Mouse (Mus musculus): ENCODE measurements around the gene Def8. TPM values are rescaled to one million over a fixed set of nuclear protein-coding genes. Genes with fewer than 3 reads are reported as not detected.

Def8 gene
- 0.35 TPM for polyA plus RNA-seq (2014; fragmentation: Illumina TruSeq; extraction: RNeasy Lipid Tissue Mini Kit (QIAGEN cat#74804); ENCODE audit: low read depth, low replicate concordance)

DNA sequence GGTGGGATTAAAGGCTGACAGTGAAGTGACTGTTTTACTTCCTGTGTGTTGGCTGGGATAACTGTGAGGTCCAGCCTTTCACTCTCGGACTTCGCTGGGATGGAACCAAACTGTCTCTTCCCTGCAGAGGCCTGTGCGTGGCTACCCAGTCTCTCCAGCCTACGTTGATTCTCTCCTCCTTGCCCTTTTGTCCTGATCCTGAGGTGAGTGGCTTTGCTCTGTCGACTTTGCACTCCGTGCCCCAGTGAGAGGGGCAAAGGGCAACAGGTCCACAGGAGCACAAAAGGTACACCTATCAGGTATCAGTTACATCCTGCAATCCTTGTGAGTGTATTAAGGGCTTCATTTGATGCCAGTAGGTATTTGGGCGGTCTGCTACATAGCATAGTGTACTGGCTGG is at the start of gene Def8:
Def8 (plus strand) TSS at position 87 of the 400 bp plus-strand sequence.

GRCm38 (mm10) chr8:123406786-123407185 is 16.5 kb upstream of the Def8 start, which contains the start of gene Mc1r:
Mc1r (plus strand) TSS chr8:123407107.

DNA sequence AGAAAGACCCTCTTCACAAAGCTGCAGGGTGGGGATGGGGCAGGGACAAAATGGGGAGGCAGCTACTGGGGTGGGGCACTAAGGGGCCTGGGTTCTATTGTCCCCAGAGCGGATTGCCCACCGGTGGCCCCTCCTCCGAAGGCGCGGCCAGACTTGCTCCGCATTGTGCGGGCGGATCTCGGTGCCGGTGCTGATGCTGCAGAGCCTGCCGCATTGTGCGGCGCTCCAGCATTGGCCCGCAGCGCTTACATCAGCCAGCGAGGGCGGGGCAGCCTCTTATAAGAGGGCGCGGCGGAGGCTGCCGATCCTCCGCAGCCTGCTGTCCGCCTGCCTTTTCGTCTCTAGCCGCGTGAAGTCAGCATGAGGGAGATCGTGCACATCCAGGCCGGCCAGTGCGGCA is 12.1 kb upstream of the Def8 start, which contains the start of gene Tubb3:
Tubb3 (plus strand) TSS at position 179 of the 400 bp plus-strand sequence.

GRCm38 (mm10) chr8:123477737-123478258 is 54.5 kb downstream of the Def8 start, which contains the start of gene Afg3l1:
Afg3l1 (plus strand) TSS chr8:123477903.

Other genes with a start within 250 kb of the Def8 start
- gene Dpep1, start 237.3 kb upstream of the Def8 start, polyA plus RNA-seq (2014; fragmentation: Illumina TruSeq; extraction: RNeasy Lipid Tissue Mini Kit (QIAGEN cat#74804); ENCODE audit: low read depth, low replicate concordance), result 1.7 TPM
- 8.8 TPM for gene Chmp1a, start 210.8 kb upstream of the Def8 start, polyA plus RNA-seq (2014; fragmentation: Illumina TruSeq; extraction: RNeasy Lipid Tissue Mini Kit (QIAGEN cat#74804); ENCODE audit: low read depth, low replicate concordance)
- gene Spata33, start 210.7 kb upstream of the Def8 start, polyA plus RNA-seq (2014; fragmentation: Illumina TruSeq; extraction: RNeasy Lipid Tissue Mini Kit (QIAGEN cat#74804); ENCODE audit: low read depth, low replicate concordance), result 72.9 TPM
- gene Cdk10, start 198.7 kb upstream of the Def8 start, polyA plus RNA-seq (2014; fragmentation: Illumina TruSeq; extraction: RNeasy Lipid Tissue Mini Kit (QIAGEN cat#74804); ENCODE audit: low read depth, low replicate concordance), result 4.5 TPM
- 1.2 TPM for gene Spata2l, start 187.3 kb upstream of the Def8 start, polyA plus RNA-seq (2014; fragmentation: Illumina TruSeq; extraction: RNeasy Lipid Tissue Mini Kit (QIAGEN cat#74804); ENCODE audit: low read depth, low replicate concordance)
- 0.52 TPM for gene Zfp276, start 169.3 kb upstream of the Def8 start, polyA plus RNA-seq (2014; fragmentation: Illumina TruSeq; extraction: RNeasy Lipid Tissue Mini Kit (QIAGEN cat#74804); ENCODE audit: low read depth, low replicate concordance)
- 1.1 TPM for gene Vps9d1, start 169.2 kb upstream of the Def8 start, polyA plus RNA-seq (2014; fragmentation: Illumina TruSeq; extraction: RNeasy Lipid Tissue Mini Kit (QIAGEN cat#74804); ENCODE audit: low read depth, low replicate concordance)
- gene Fanca, start 105.0 kb upstream of the Def8 start, polyA plus RNA-seq (2014; fragmentation: Illumina TruSeq; extraction: RNeasy Lipid Tissue Mini Kit (QIAGEN cat#74804); ENCODE audit: low read depth, low replicate concordance), result 3.4 TPM
- gene Spire2, start 90.8 kb upstream of the Def8 start, polyA plus RNA-seq (2014; fragmentation: Illumina TruSeq; extraction: RNeasy Lipid Tissue Mini Kit (QIAGEN cat#74804); ENCODE audit: low read depth, low replicate concordance), result 1.1 TPM
- gene Tcf25, start 49.8 kb upstream of the Def8 start, polyA plus RNA-seq (2014; fragmentation: Illumina TruSeq; extraction: RNeasy Lipid Tissue Mini Kit (QIAGEN cat#74804); ENCODE audit: low read depth, low replicate concordance), result 64.6 TPM
- gene Mc1r, start 16.4 kb upstream of the Def8 start, polyA plus RNA-seq (2014; fragmentation: Illumina TruSeq; extraction: RNeasy Lipid Tissue Mini Kit (QIAGEN cat#74804); ENCODE audit: low read depth, low replicate concordance), result not detected
- gene Tubb3, start 12.1 kb upstream of the Def8 start, polyA plus RNA-seq (2014; fragmentation: Illumina TruSeq; extraction: RNeasy Lipid Tissue Mini Kit (QIAGEN cat#74804); ENCODE audit: low read depth, low replicate concordance), result 2.6 TPM
- gene Afg3l1, start 54.4 kb downstream of the Def8 start, polyA plus RNA-seq (2014; fragmentation: Illumina TruSeq; extraction: RNeasy Lipid Tissue Mini Kit (QIAGEN cat#74804); ENCODE audit: low read depth, low replicate concordance), result 7.6 TPM
- 6.0 TPM for gene Dbndd1, start 91.9 kb downstream of the Def8 start, polyA plus RNA-seq (2014; fragmentation: Illumina TruSeq; extraction: RNeasy Lipid Tissue Mini Kit (QIAGEN cat#74804); ENCODE audit: low read depth, low replicate concordance)
- 10.6 TPM for gene Gas8, start 95.3 kb downstream of the Def8 start, polyA plus RNA-seq (2014; fragmentation: Illumina TruSeq; extraction: RNeasy Lipid Tissue Mini Kit (QIAGEN cat#74804); ENCODE audit: low read depth, low replicate concordance)
- gene Rhou, start 230.4 kb downstream of the Def8 start, polyA plus RNA-seq (2014; fragmentation: Illumina TruSeq; extraction: RNeasy Lipid Tissue Mini Kit (QIAGEN cat#74804); ENCODE audit: low read depth, low replicate concordance), result 9.1 TPM

Measured in testis, adult 10 weeks (tissue).